Mouse (Mus musculus) CH12.LX (cell line): Measurements from ENCODE around the gene Ubash3a. TPM values are rescaled to one million over a fixed set of nuclear protein-coding genes. Genes with fewer than 3 reads are reported as not detected.

Experiments
- DNase-seq: peaks from one replicate; pipeline ENCODE4 v3.0.0-alpha.2; 2013; ENCODE audit errors: extremely low read depth
- H3K27ac ChIP-seq: 2 replicates; pipeline ENCODE4 v1.5.1; 2012; ENCODE audit warnings: low read depth, mild to moderate bottlenecking, control low read depth, moderate library complexity; ENCODE audit not compliant: insufficient read depth
- H3K27me3 ChIP-seq: replicated peaks from 2 replicates; pipeline ENCODE3; 2012; ENCODE audit warnings: inconsistent platforms
- H3K36me3 ChIP-seq, 2 experiments: replicated peaks in 1 of 2; 2 replicates each; pipeline versions ENCODE3 to v1.6.1; 2012; ENCODE audit warnings: inconsistent platforms in 1 of 2, low read length in 1 of 2, mild to moderate bottlenecking in 1 of 2, mixed read lengths in 1 of 2, moderate library complexity in 1 of 2; ENCODE audit not compliant: control insufficient read depth in 1 of 2, insufficient read depth in 1 of 2
- H3K4me1 ChIP-seq, 2 experiments: 2 replicates each; pipeline ENCODE4 v1.6.1; 2012; ENCODE audit warnings: inconsistent platforms in 1 of 2, moderate library complexity in 1 of 2; ENCODE audit not compliant: insufficient read depth in 2 of 2, control insufficient read depth in 1 of 2
- H3K4me2 ChIP-seq: 2 replicates; pipeline ENCODE4 v1.6.1; 2012; ENCODE audit warnings: low read depth, mild to moderate bottlenecking, control low read depth; ENCODE audit not compliant: poor library complexity, insufficient read depth, severe bottlenecking
- H3K4me3 ChIP-seq, 3 experiments: fragments of 150-350 bp in 1 of 3; sonication (generic) in 1 of 3; replicated peaks in 1 of 3; 2 replicates each; pipeline versions ENCODE3 to v1.5.1; 2011 to 2012; ENCODE audit warnings: low read depth in 2 of 3, low read length in 2 of 3, mild to moderate bottlenecking in 2 of 3, moderate library complexity in 2 of 3, control low read depth in 1 of 3, improper control_type of control experiment in 1 of 3, inconsistent platforms in 1 of 3, mixed read lengths in 1 of 3; ENCODE audit not compliant: poor library complexity in 1 of 3
- H3K79me2 ChIP-seq: replicated peaks from 2 replicates; pipeline ENCODE4 v1.6.1; 2012; ENCODE audit warnings: mild to moderate bottlenecking, moderate library complexity; ENCODE audit not compliant: control insufficient read depth, poor library complexity, insufficient read depth, severe bottlenecking; ENCODE audit errors: extremely low read depth
- H3K9ac ChIP-seq: 2 replicates; pipeline ENCODE4 v1.6.1; 2012; ENCODE audit warnings: low read depth, mild to moderate bottlenecking, control low read depth, moderate library complexity; ENCODE audit not compliant: insufficient read depth
- H3K9me3 ChIP-seq: replicated peaks from 2 replicates; pipeline ENCODE3; 2012; ENCODE audit warnings: low read length, inconsistent platforms, mixed read lengths
- CHD2 ChIP-seq: IDR thresholded peaks from 2 replicates; pipeline ENCODE4 v1.6.1; 2011; ENCODE audit warnings: low read length, improper control_type of control experiment
- CTCF ChIP-seq, 2 experiments: IDR thresholded peaks in 1 of 2; conservative IDR thresholded peaks in 1 of 2; 2 replicates each; pipeline ENCODE4 v1.5.1; 2011 to 2012; ENCODE audit warnings: low read depth in 2 of 2, low read length in 2 of 2, improper control_type of control experiment in 1 of 2, inconsistent platforms in 1 of 2, mild to moderate bottlenecking in 1 of 2, moderate library complexity in 1 of 2
- ETS1 ChIP-seq: conservative IDR thresholded peaks from 2 replicates; pipeline ENCODE4 v1.6.1; 2012; ENCODE audit warnings: low read depth, mild to moderate bottlenecking, inconsistent platforms, low read length, improper control_type of control experiment, moderate library complexity
- JUN ChIP-seq: IDR thresholded peaks from 2 replicates; pipeline ENCODE4 v1.6.1; 2011; ENCODE audit warnings: low read depth, mild to moderate bottlenecking, low read length, improper control_type of control experiment, moderate library complexity; ENCODE audit not compliant: insufficient read depth
- JUND ChIP-seq: conservative IDR thresholded peaks from 2 replicates; pipeline ENCODE4 v1.6.1; 2011; ENCODE audit warnings: low read depth, low read length, improper control_type of control experiment
- KAT2A ChIP-seq: IDR thresholded peaks from 2 replicates; pipeline ENCODE4 v1.6.1; 2012; ENCODE audit warnings: low read length, improper control_type of control experiment, inconsistent platforms; ENCODE audit not compliant: insufficient replicate concordance
- MAZ ChIP-seq: IDR thresholded peaks from 2 replicates; pipeline ENCODE4 v1.6.1; 2012; ENCODE audit warnings: low read depth, mild to moderate bottlenecking, inconsistent platforms, low read length, improper control_type of control experiment, moderate library complexity
- MEF2A ChIP-seq: IDR thresholded peaks from 2 replicates; pipeline ENCODE4 v1.6.1; 2014; ENCODE audit warnings: low read depth, mild to moderate bottlenecking, inconsistent platforms, low read length, improper control_type of control experiment, borderline replicate concordance
- MYC ChIP-seq: IDR thresholded peaks from 2 replicates; pipeline ENCODE4 v1.6.1; 2011; ENCODE audit warnings: low read depth, mild to moderate bottlenecking, improper control_type of control experiment, low read length
- NELFE ChIP-seq: IDR thresholded peaks from 2 replicates; pipeline ENCODE4 v1.6.1; 2011; ENCODE audit warnings: low read depth, low read length, improper control_type of control experiment
- NRF1 ChIP-seq: IDR thresholded peaks from 2 replicates; pipeline ENCODE4 v1.6.1; 2014; ENCODE audit warnings: low read depth, mild to moderate bottlenecking, inconsistent platforms, low read length, improper control_type of control experiment, moderate library complexity
- PAX5 ChIP-seq: IDR thresholded peaks from 2 replicates; pipeline ENCODE4 v1.6.1; 2012; ENCODE audit warnings: low read length, inconsistent platforms, mixed read lengths
- POLR2A ChIP-seq: IDR thresholded peaks from 2 replicates; pipeline ENCODE4 v1.6.1; 2011; ENCODE audit warnings: low read depth, mild to moderate bottlenecking, improper control_type of control experiment, low read length
- RAD21 ChIP-seq: IDR thresholded peaks from 2 replicates; pipeline ENCODE4 v1.6.1; 2011; ENCODE audit warnings: low read depth, mild to moderate bottlenecking, low read length, improper control_type of control experiment, moderate library complexity
- RCOR1 ChIP-seq: conservative IDR thresholded peaks from 2 replicates; pipeline ENCODE4 v1.6.1; 2012; ENCODE audit warnings: low read depth, mild to moderate bottlenecking, inconsistent platforms, low read length, improper control_type of control experiment
- TBP ChIP-seq: conservative IDR thresholded peaks from 2 replicates; pipeline ENCODE4 v1.6.1; 2011; ENCODE audit warnings: low read depth, low read length, improper control_type of control experiment
- TCF12 ChIP-seq: IDR thresholded peaks from 2 replicates; pipeline ENCODE4 v1.6.1; 2014; ENCODE audit warnings: low read depth, mild to moderate bottlenecking, inconsistent platforms, low read length, improper control_type of control experiment
- UBTF ChIP-seq: IDR thresholded peaks from 2 replicates; pipeline ENCODE4 v1.6.1; 2012; ENCODE audit warnings: low read depth, mild to moderate bottlenecking, inconsistent platforms, low read length, improper control_type of control experiment, moderate library complexity
- USF2 ChIP-seq: conservative IDR thresholded peaks from 2 replicates; pipeline ENCODE4 v1.6.1; 2011; ENCODE audit warnings: low read depth, low read length, improper control_type of control experiment
- ZC3H11A ChIP-seq: IDR thresholded peaks from 2 replicates; pipeline ENCODE4 v1.6.1; 2012; ENCODE audit warnings: low read depth, mild to moderate bottlenecking, inconsistent platforms, low read length, improper control_type of control experiment
- ZKSCAN1 ChIP-seq: IDR thresholded peaks from 2 replicates; pipeline ENCODE4 v1.6.1; 2012; ENCODE audit warnings: low read depth, inconsistent platforms, low read length, improper control_type of control experiment, borderline replicate concordance
- ZMIZ1 ChIP-seq: IDR thresholded peaks from 2 replicates; pipeline ENCODE4 v1.6.1; 2012; ENCODE audit warnings: low read depth, mild to moderate bottlenecking, inconsistent platforms, low read length, improper control_type of control experiment
- dilution Hi-C: fragments of 300-500 bp; cut with MboI; formaldehyde crosslinking; loops from 2 replicates; pipeline ENCODE4 v1.14.3; 2020; ENCODE audit warnings: low sequenced_read_pairs; ENCODE audit not compliant: extremely low pct_unique_long_range_greater_than_20kb, extremely low pct_ligation_motif_present
- in situ Hi-C: fragments of 300-500 bp; cut with MboI; formaldehyde crosslinking; loops from 3 replicates; pipeline ENCODE4 v1.14.3; 2019; ENCODE audit warnings: low sequenced_read_pairs, low pct_ligation_motif_present, low pct_unique_long_range_greater_than_20kb, mixed read lengths
- polyA plus RNA-seq: library from polyadenylated mRNA; unstranded; fragments of >175 nt; gene quantifications from 2 replicates; pipeline ENCODE4 v1.2.1, GENCODE M21; 2012; ENCODE audit warnings: low read depth; ENCODE audit not compliant: insufficient read length
- total RNA-seq, 2 experiments: library from RNA; depleted of rRNA; stranded (reverse); fragments of 300-350 nt in 1 of 2; fragments of >200 nt in 1 of 2; gene quantifications; 2 replicates each; pipeline ENCODE4 v1.2.3; 2012 to 2014

Ubash3a gene
- total and polyA plus RNA-seq, 3 experiments = 0.08 to 0.17 TPM; not detected in 1

- H3K4me3 ChIP-seq = no peak overlapping the region
- dilution Hi-C loops = no loop called here
- in situ Hi-C loops = no loop called here
Observed at GRCm38 (mm10) chr17:31264372-31264771, 56.7 kb downstream of the Ubash3a start.

GRCm38 (mm10) chr17:31265171-31265572 is 57.5 kb downstream of the Ubash3a start:
- Histone ChIP-seq H3K9ac (no peak overlapping the region), H3K4me1 (peaks cover 7 to 57% of the 10 kb centered on the region in 2 experiments), H3K27me3 (peaks cover 16% of the 10 kb centered on the region)
- TF ChIP-seq NELFE = no peak
- TF ChIP-seq TCF12 = no peak
- no peak for TF ChIP-seq POLR2A
- 0 out of 2 replicates have a peak, but pooled peaks have one; percentile 2 for TF ChIP-seq MYC
- no peak for TF ChIP-seq ZKSCAN1
- TF ChIP-seq, all 38 proteins: peak for 1
- no peak overlapping the region for H3K4me2 ChIP-seq
- peaks cover 6% of the 10 kb centered on the region for H3K9me3 ChIP-seq
- in situ Hi-C loops (no loop called here), dilution Hi-C loops (no loop called here)
- no peaks in the 10 kb centered on the region for H3K79me2 ChIP-seq
- no peak overlapping the region for H3K27ac ChIP-seq
- H3K36me3 ChIP-seq = no peaks in the 10 kb centered on the region
- DNase-seq = peak; percentile 63
- H3K4me3 ChIP-seq = no peak overlapping the region

More at GRCm38 (mm10) chr17:31264372-31264771, 56.7 kb downstream of the Ubash3a start:
- Histone ChIP-seq H3K27ac (no peak overlapping the region), H3K9ac (no peak overlapping the region), H3K79me2 (no peaks in the 10 kb centered on the region), H3K9me3 (peaks cover 5% of the 10 kb centered on the region), H3K36me3 (no peaks in the 10 kb centered on the region), H3K4me2 (no peak overlapping the region), H3K27me3 (peaks cover 16% of the 10 kb centered on the region), H3K4me1 (peaks cover 12 to 65% of the 10 kb centered on the region in 2 experiments)
- TF ChIP-seq ZC3H11A = no peak
- no peak for TF ChIP-seq PAX5
- no peak for TF ChIP-seq JUND
- TF ChIP-seq CHD2 = no peak
- no peak for TF ChIP-seq TBP
- TF ChIP-seq MAZ = no peak
- no peak for TF ChIP-seq KAT2A
- TF ChIP-seq NRF1 = no peak
- no peak for TF ChIP-seq UBTF
- TF ChIP-seq USF2 = no peak
- no peak for TF ChIP-seq ZMIZ1
- TF ChIP-seq RAD21 = no peak
- TF ChIP-seq RCOR1 = no peak
- no peak for TF ChIP-seq CTCF (conservative IDR thresholded peaks at IDR 0.05 in 1 of 2, IDR thresholded peaks at IDR 0.05 in 1 of 2; ENCODE audit: low read depth in 2 of 2, low read length in 2 of 2)
- no peak for TF ChIP-seq ETS1
- TF ChIP-seq MEF2A = no peak
- no peak for TF ChIP-seq JUN
- no peak for DNase-seq
